Mouse (Mus musculus) retina, embryonic 14.5 days (tissue): ENCODE measurements at regions not wholly inside any gene's neighbourhood (a gene's known extent, or its start where the extent isn't known, plus 50 kb on each side); places are given as distances from the start of the nearest gene placed in this dataset.

Source experiments
- DNase-seq: peaks from one replicate; pipeline ENCODE4 v3.0.0-alpha.2; 2015; ENCODE audit warnings: low spot score

DNA sequence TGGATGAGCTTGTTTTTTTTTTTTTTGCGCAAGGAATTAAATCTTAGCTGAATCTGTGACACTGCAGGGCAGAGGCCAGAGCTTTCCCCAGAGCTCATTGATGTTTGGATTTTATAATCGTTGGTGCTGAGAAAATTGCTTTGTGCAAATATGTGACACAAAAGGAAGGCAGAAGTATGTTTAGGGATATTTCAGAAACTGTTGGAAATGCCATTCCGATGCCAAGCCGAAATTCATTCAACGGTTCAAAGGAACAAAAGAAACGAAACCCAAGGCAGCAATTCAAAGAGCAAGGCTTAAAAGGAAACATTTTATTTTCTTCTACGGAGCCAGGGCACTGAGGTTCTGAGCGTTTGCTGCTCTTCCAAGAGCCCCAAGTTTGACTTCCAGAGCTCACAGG is 302.2 kb downstream of the 1500009L16Rik start:
- no peak for DNase-seq

DNA sequence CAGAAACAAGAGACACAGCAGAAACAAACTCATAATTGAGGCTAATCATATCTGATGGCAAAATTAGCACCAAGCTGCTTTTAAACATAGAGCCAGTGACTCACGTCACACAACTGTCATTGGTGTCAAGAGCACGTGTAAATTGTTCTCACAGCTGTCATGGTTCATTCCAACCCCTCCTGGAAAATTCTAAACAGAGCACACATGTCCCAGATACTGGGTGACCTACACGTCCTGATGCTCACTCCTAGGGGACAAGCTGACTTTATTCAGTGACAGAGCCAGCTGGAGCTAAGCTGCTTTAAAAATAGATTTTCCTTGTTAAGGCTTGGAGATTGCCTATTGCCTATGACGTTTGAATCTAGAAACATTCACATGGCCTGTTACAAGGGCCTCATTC is 304.1 kb downstream of the 1500009L16Rik start:
- DNase-seq, result peak; percentile 63

DNA sequence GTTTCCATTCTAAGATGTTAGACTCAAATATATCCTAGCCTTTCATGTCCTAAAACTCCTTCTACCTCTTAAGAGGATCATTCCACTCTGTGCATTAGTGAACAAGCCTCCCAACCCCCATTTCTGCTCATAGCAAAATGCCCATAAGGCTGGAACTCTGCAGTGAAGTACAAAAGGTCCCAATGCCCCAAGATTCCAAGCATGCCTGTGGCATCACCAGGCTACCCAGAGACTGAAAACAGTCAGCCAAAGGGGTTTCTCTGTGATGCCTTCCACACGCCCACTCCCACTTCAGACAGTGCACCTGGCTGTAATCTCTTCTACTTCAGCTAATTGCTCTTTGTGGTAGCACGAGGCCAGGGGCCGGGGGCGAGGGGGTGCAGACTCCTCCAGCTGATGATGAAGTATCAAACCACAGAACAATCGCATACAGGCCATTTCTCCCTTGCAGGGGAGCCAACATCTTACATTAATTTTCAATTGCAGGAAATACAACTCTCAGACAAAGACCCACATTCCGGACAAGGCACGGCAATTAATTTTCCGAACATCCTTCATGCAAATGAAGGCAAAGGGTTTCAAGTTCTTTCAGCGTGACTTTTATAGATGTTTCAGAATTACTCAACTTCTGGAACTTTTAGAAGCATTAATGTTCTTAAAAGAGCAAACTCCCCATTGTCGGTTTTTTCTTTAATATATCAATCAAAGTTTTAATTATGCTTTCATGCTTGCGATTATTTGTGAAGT is 313.6 kb downstream of the 1500009L16Rik start:
- no peak for DNase-seq

DNA sequence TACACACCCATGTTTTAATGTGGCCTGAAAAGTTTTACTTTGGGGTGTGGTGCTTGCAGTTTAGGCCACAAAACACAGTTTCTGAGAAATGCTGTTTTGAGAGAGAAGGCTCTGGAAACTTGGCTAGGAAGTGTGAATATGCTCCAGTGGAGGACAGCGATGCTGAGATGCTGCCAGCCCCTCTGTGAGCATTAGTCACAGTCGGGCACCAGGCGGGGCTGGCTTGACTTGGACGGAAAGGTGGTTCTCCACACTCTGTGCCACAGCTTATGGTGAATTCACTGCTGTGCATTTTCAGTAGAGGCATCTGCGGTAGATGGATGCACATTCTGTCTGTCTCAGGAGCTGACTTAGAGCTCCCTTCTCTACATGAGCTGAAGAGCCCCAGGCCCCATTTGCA is 326.0 kb downstream of the 1500009L16Rik start:
- no peak for DNase-seq

DNA sequence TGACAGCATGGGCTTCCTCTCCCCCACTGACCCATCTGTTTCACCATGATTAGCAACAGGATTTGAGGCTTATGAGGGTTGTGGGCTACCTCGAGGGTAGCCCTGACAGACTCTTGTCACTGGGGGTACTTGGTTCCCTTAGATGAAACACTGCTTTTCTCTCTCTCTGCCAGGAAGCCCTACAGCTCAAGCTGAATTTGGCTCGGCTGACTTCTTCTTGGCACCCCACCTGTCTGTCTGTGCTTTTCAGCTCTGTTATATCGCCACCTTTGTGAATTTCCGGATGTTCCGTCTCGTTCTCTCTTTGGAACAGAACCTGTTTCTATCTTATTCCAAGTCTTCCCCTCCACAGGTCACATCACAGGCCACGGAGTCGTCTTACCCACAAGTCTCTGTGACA is 330.0 kb downstream of the 1500009L16Rik start:
- no peak for DNase-seq

DNA sequence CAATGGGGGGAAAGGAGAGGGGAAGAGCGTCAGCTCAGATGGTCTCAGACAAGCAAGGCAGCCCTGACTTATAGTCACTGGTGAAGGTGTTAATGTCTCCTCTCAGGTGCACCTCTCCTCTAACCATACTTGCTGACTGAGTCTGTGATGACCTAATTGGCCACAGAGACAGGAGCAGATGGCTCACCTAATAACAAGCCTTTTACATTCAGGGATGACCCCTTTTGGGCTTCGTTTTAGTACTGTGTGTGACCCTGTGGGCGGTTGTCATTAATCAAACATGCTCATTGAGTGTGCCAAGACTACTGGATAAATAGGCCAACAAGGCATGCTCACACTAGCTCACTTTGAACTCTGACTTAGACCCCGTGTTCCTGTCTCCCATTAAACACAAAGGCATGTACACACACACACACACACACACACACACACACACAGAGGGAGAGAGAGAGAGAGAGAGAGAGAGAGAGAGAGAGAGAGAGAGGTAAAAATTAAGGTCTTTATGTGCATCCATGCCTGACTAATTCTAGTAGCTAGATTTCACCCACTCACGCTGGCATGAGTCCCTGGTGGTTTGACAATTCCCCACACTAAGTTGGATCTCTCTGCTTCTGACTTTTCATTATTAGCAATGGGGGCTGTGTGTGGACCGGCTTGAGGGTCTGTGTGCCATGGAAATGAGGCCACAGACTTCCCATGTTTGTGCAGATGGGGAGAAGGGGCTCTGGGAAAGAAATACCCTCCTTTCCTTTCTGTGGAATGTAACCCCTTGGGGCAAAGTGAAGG is 332.1 kb downstream of the 1500009L16Rik start:
- peak; percentile 16 for DNase-seq

DNA sequence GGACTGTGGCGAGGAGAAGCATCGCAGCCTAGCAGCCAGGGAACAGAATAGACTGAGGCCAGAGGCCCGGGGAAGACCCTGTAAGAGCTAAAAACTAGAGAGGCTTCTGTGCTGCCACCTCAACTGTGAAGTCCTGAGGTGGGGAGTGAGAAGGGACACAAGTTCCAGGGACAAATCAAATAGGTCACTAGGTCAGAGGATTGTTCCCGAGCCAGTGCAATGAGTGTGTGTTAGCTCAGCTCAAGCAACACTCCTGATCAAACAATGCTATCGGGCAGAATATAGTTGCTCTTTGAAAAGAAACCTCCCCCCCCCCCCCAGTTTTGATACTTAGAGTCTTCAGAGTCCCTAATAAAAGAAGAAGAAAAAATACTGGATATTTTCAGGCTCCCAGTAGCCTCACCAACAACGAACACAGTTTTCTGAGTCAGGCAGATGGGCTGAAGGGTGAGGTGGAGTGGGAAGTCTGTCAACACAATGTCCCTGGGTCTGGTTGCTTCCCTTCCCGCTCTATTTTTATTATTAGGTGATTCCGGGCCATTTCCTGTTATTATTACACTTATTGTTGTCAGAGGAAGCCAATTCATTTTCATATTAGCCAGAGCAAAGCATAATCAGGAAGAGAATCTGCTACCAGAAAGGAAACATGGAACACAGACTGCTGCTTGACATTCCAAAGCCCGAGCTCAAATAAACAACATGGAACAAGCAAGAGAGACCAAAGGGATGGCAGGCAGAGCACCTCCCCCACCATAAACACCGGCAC is 332.9 kb downstream of the 1500009L16Rik start:
- no peak for DNase-seq

DNA sequence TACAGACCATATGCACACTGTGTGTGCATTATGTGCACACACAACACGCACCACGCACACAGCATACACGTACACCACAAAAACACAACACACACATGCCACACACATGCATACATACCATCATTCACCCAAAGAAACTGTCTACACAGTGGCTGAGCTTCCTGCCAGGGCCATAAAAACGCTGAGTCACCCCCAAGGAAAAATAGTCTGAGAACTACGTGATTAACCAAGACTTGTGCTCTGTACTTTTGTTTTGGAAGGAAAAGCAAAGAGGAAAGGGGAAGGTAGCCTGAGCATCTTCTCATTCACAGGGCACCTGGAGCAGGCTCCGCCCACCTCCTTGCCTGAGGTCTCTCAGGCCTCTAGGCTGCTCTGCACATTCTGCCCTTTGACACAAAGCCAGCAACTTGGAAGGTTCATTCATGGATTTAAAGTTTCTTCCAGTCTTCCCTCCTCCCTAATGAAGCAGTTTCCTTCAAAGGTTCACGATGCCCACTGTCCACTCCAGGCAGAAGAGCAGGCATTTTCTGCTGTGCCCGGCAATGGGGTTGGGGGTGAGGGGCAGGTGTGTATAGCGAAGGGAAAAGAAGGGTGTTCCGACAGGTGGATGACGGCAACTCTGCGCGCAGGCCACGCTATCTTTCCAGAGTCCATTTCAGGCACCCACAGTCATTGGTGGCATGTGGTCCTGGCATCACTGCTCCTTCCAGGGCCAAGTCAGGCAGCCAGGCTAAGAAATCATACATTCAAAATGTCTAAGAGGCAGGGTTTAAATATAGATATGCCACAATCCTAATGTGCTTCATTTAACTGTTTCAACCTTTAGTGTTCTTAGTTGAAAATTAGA is 333.9 kb downstream of the 1500009L16Rik start:
- DNase-seq, result no peak

DNA sequence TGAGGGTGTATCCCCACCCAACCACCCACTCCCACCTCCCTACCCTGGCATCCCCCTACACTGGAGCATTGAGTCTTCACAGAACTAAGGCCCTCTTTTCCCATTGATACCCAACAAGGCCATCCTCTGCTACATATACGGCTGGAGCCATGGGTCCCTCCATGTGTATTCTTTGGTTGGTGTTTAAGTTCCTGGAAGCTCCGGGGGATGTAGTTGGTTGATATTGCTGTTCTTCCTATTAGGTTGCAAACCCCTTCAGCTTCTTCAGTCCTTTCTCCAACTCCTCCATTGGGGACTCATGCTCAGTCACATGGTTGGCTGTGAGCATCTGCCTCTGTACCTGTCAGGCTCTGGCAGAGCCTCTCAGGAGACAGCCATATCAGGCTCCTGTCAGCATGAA is 335.6 kb downstream of the 1500009L16Rik start:
- DNase-seq, result no peak

DNA sequence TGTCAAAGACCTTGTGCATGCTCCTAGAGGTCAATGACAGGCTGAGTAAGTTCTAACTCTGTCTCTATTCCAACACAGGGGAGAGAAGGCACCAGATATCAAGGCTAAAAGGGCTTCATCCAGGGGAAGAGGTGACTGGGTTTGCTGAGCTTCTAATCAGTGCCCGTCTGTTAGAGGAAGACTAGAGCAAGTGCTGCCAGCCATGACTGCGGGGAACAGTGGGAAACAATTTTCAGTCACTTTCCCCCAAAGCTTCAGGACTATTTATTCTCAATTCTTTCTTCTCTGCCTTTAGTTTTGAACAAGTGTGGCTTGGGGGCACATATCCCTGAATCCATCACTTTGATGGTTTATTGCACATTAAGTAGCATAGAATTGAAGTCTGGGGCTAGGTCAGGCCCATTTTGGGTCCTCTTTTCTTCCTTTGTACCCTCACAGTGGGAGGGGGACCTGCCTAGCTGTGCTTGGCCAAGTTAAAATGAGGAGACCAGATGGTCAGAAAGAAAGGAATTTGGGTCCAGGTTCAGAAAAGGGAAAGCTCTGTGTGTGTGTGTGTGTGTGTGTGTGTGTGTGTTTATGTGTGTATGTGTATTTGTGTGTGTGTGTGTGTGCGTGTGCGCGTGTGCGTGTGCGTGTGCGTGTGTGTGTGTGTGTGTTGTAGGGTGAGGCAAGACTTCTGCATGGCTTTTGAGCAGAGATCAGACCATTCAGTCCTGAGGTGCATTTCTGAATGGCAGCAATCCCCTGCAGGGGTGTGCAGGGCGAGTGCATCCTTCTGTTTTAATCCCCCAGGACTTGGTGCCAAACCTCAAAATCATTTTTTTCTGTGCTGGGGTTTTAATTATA is 337.2 kb downstream of the 1500009L16Rik start:
- DNase-seq, result no peak

DNA sequence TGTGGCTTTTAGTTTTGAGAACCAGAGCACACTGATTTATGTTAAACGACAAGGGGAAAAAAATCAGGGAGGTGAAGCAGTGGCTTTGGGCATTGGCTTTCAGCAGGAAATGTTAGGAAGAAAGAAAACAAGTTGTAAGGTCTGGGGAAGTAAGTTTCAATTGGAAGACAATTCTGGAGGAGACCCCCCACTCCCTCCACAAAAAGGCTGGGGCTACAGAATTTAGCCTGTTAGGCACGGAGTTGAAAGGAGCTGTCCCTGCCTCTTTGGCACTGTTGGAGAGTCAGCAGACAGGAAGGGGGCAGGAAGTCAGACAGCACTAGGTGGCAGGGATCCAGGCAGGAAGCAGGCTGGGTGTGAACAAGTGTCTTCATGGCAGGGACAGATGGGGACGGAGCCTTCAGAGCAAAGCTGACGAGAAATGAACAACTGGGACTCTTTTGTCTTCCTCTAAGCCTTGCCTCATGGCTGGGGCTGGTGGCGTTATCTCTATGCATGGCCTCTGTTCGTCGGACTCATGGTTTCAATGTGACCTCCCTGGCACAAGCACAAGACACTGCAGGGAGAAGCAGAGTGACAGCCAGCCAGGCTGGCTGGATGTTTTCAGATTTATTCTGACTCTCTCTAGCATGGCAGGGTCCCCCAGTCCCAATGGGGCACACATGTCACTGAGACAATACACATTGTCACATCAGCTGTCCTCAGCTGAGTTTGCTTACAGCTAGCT is 338.0 kb downstream of the 1500009L16Rik start:
- DNase-seq, result peak; percentile 30

DNA sequence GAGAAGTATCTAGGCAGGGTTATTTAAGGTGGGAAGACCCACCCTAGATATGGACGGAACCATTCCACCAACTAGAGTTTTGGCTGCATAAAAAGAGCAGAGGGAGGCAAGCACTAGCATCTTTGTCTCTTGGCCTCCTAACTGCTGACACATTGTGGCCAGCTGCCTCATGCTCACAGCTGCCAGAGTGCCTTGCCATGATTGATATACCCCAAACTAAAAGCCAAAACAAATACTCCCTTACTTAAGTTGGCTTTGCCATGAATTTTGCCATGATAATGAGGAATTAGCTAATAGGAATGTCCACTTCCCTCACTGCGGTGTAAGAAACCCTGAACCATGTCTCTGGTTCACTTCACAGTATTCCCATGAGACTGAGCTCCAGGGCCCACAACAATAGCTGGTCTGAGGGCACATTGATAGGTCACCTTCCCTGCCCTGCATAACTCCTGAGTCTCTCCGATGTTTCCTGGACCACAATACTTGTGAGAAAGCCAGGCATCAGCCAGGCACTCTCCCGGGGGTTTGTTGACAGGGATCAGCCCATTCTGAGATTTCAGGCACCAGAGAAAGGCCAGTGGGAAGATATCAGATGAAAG is 344.5 kb downstream of the 1500009L16Rik start:
- no peak for DNase-seq

DNA sequence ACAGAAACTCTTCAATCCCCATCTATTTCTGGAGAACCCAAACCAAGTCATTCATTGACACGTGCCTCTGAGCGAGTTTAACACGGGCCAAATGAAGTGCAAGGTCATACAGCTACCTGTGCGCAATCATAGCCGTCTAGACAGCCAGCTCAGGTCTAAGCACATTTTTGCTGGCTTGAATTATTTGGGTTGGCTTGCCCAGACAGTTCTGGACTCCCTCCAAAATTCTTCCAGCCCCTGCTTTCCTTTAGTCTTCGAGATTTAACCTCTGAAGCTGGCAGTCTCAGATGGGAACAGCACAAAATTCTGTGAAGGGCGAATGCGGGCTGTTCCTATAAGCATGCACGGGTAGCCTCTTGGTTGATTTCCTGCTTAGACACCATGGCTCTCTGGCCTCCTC is 347.1 kb downstream of the 1500009L16Rik start:
- no peak for DNase-seq

DNA sequence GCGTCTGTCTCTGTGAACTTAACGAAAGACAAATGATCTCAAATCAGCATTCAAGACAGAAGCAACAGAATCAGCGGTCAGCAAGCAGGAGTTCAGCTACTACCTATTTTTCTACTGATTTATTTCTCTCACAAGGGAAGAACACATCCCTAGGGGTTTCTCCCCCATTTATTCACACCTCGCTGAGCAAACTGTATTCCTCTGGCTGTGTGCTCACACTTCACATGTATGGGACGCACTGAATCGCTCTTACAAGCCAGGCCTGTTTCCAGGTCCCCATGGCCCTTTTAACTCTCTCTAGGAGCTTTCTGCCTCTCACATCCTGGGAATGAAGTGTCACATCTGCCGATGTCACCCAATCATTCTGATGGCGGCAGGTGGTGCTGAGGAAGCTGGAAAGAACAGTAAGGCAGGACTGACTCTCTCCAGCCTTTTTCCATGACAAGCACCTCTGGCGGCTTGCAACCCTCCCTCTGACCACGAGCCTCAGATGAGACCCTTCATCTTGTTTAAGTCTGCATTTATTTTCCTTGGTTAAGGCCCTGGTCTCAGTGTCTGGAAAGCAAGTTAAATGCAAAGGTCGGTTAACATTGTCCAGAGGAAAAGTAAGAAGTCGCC is 350.3 kb downstream of the 1500009L16Rik start:
- DNase-seq, result peak; percentile 65

DNA sequence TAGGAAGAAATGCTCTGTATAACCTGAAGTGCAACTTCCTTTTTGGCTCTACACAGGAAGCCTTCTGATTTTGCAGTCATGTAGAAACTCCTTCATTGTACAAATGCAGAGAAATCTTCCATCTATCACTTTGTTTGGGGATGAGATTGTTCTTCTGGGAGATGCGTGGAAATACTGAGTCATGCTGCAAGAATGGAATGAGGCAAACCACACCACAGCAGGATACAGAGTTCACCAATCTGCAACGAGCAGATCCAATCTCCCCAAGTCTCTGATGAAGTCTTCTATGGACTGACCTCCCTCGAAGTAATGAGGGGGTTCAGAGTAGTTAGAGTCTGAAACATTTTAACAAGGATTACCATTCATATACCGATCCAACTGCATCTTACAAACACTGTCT is 352.9 kb downstream of the 1500009L16Rik start:
- no peak for DNase-seq

DNA sequence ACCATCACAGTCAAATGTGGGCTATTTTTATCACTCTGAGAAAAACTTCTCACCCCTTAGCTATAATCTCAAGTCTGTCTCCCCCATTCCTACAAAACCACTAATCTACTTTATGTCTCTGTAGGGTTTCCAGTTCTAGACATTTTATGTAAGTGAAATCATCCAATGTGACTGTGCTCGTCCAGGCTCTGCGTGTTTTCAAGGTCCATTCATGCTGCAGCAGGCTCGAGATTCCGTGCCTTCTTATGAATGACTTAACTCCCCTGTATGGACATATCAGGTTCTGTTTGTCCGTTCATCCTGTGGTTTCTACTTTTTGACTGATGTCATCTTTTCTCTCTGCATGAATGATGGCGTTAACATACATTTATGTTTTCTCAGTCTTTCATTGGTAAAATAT is 357.6 kb downstream of the 1500009L16Rik start:
- DNase-seq, result no peak

DNA sequence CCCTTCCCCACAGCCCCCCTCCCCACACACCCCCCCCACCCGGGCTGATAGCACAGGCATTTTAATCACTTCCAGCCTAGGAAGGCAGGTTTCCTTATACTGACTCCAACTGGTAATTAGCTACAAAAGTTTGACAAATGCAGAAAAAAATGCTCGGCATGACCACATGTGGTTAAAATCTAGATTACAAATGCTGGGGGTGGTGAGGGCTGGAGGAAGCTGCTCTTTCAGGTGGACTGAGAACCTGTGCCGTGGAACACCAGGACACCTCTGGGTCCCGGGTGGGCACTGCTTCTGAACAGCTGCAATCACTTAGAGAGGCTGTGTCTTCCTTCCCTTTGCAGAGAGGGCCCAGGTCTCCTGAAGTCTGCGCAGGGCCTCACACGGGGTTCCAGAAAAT is 358.7 kb downstream of the Nuak1 start:
- DNase-seq, result no peak

DNA sequence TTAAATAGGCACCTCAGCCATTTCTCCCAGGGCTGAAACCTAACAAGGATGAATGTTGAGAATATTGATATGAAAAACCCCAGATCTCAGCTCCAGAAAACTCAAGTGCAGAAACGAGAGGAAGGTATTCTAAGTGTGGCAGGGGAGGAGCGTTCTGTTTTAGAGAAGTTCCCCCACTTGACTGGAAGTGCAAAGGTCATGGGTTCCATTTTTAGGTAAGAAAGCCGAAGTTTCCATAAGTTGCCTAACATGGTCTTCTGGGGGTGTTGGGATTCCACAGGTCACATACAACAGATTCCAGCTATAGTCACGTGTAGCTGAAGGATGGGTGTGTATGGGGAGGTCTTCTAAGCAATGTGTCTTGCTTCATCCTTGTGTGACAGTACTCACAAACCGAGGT is 352.9 kb downstream of the Nuak1 start:
- DNase-seq, result no peak

DNA sequence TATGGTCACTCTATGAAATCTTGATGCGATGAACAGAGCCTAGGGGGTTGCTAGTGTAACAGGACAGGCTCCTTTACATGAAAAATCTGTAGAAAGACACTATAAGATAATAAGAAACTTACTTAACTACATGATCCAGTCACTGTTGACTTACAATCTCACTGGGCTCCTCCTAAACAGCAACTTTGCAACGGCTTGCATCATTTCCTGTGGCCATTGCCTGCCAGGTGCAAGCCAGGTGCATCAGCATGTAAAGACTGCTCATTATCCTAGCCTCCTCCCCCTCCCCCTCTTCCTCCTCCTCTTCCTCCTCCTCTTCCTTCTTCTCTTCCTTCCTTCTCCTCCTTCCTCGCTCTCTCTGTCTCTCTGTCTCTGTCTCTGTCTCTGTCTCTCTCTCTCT is 352.5 kb downstream of the Nuak1 start:
- DNase-seq, result no peak
